Mouse (Mus musculus) neural tube, embryonic 11.5 days (tissue): ENCODE measurements around the gene Rnf144b. TPM values are rescaled to one million over a fixed set of nuclear protein-coding genes. Genes with fewer than 3 reads are reported as not detected.

Experiments
- ATAC-seq: fragments of 200-750 bp; cut with Nextera tagmentation; 2 replicates; pipeline ENCODE4 v1.8.0; 2017; ENCODE audit warnings: moderate number of reproducible peaks, mild to moderate bottlenecking, moderate TSS enrichment, moderate library complexity; ENCODE audit not compliant: insufficient read depth, low FRiP score, low TSS enrichment
- DNase-seq: peaks from one replicate; pipeline ENCODE4 v3.0.0-alpha.2; 2015; ENCODE audit warnings: low spot score
- H3K27ac ChIP-seq: fragments of 300-500 bp; sonication (generic); 2 replicates; pipeline ENCODE4 v1.5.1; 2014; ENCODE audit warnings: low read depth, mild to moderate bottlenecking, low read length
- H3K27me3 ChIP-seq: fragments of 300-500 bp; sonication (generic); 2 replicates; pipeline ENCODE4 v1.6.1; 2014; ENCODE audit warnings: mild to moderate bottlenecking, low read length, mixed read lengths; ENCODE audit not compliant: control insufficient read depth, insufficient read depth
- H3K36me3 ChIP-seq: fragments of 300-500 bp; sonication (generic); 2 replicates; pipeline ENCODE4 v1.6.1; 2014; ENCODE audit warnings: mild to moderate bottlenecking, low read length, moderate library complexity, mixed read lengths; ENCODE audit not compliant: control insufficient read depth, insufficient read depth
- H3K4me1 ChIP-seq: fragments of 300-500 bp; sonication (generic); 2 replicates; pipeline ENCODE4 v1.6.1; 2014; ENCODE audit warnings: low read length, mixed read lengths; ENCODE audit not compliant: control insufficient read depth, insufficient read depth
- H3K4me2 ChIP-seq: fragments of 300-500 bp; sonication (generic); 2 replicates; pipeline ENCODE4 v1.6.1; 2014; ENCODE audit warnings: low read depth, mild to moderate bottlenecking, moderate library complexity
- H3K4me3 ChIP-seq: fragments of 300-500 bp; sonication (generic); 2 replicates; pipeline ENCODE4 v1.5.1; 2014; ENCODE audit warnings: low read depth, low read length
- H3K9ac ChIP-seq: fragments of 300-500 bp; sonication (generic); 2 replicates; pipeline ENCODE4 v1.6.1; 2014; ENCODE audit warnings: mild to moderate bottlenecking, low read length
- H3K9me3 ChIP-seq: fragments of 300-500 bp; sonication (generic); 2 replicates; pipeline ENCODE4 v1.6.1; 2016; ENCODE audit warnings: low read length; ENCODE audit not compliant: control insufficient read depth
- WGBS: fragments of 180-500 bp; shearing (Covaris S2); extraction: QIAGEN DNeasy Blood & Tissue Kit; methylation state at CpG from one replicate; pipeline ENCODE4 v1.1.7; 2014; 5-methylcytosine and 5-hydroxymethylcytosine counted together
- polyA plus RNA-seq: library from polyadenylated mRNA; unstranded; fragments of >200 nt; fragmentation: Nextera tagmentation; extraction: Ambion mirVana; gene quantifications from 2 replicates; pipeline ENCODE4 v1.2.1, GENCODE M21; 2014

The Rnf144b gene
- polyA plus RNA-seq, 1 experiment from 2014 or later: 2.4 TPM

GRCm38 (mm10) chr13:47172891-47173290, 50.4 kb downstream of the Rnf144b start:
- no peaks in the 10 kb centered on the region for H3K9me3 ChIP-seq
- 83% methylated on average over 10 of the region's 10 CpGs for WGBS

GRCm38 (mm10) chr13:47178182-47178581, 55.7 kb downstream of the Rnf144b start:
- H3K27ac ChIP-seq: no peak overlapping the region
- H3K36me3 ChIP-seq: no peaks in the 10 kb centered on the region
- no peak overlapping the region for H3K9ac ChIP-seq

More at GRCm38 (mm10) chr13:47172891-47173290, 50.4 kb downstream of the Rnf144b start:
- Histone ChIP-seq H3K36me3 (no peaks in the 10 kb centered on the region), H3K4me3 (no peak overlapping the region), H3K27me3 (no peaks in the 10 kb centered on the region), H3K27ac (no peak overlapping the region), H3K4me1 (no peaks in the 10 kb centered on the region), H3K9ac (no peak overlapping the region), H3K4me2 (no peak overlapping the region)
- DNase-seq (no peak), ATAC-seq (no peak)

DNA sequence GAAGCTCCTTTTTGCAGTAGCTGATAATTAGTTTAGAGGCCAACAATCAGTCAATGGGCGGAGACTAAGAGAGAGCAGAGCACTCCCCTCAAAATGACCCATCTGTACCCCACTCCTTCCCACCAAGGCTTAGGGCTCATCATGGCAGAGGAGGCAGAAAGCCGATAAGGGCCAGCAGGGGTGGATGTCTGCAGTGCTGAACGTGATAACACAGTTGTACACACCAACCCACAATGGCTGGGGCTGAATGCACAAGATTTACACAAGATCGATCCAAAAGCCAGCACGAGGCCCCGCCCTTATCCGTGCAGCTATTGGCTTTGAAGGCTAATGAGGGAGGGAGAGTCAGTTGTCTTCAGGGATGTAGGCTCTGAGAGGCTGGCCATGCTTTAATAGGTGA, 58.3 kb downstream of the Rnf144b start:
- DNase-seq: no peak
- no peaks in the 10 kb centered on the region for H3K36me3 ChIP-seq
- no peaks in the 10 kb centered on the region for H3K4me1 ChIP-seq
- no peak overlapping the region for H3K9ac ChIP-seq
- ATAC-seq: no peak
- H3K4me3 ChIP-seq: no peak overlapping the region
- H3K9me3 ChIP-seq: no peaks in the 10 kb centered on the region
- no peak overlapping the region for H3K27ac ChIP-seq
- 88% methylated on average over 7 of the region's 7 CpGs for WGBS
- H3K27me3 ChIP-seq: no peaks in the 10 kb centered on the region
- H3K4me2 ChIP-seq: no peak overlapping the region

More at GRCm38 (mm10) chr13:47178182-47178581, 55.7 kb downstream of the Rnf144b start:
- no peaks in the 10 kb centered on the region for H3K9me3 ChIP-seq
- 85% methylated on average over 8 of the region's 8 CpGs for WGBS
- H3K4me3 ChIP-seq: no peak overlapping the region
- no peak overlapping the region for H3K4me2 ChIP-seq
- ATAC-seq: no peak
- no peaks in the 10 kb centered on the region for H3K27me3 ChIP-seq
- DNase-seq: no peak
- H3K4me1 ChIP-seq: no peaks in the 10 kb centered on the region

GRCm38 (mm10) chr13:47182366-47182765, 59.9 kb downstream of the Rnf144b start:
- Histone ChIP-seq H3K9ac (no peak overlapping the region), H3K4me1 (no peaks in the 10 kb centered on the region), H3K4me3 (no peak overlapping the region), H3K9me3 (no peaks in the 10 kb centered on the region), H3K27ac (no peak overlapping the region), H3K4me2 (no peak overlapping the region), H3K36me3 (no peaks in the 10 kb centered on the region), H3K27me3 (no peaks in the 10 kb centered on the region)
- no peak for ATAC-seq
- no peak for DNase-seq
- WGBS: 83% methylated on average over 5 of the region's 5 CpGs

DNA sequence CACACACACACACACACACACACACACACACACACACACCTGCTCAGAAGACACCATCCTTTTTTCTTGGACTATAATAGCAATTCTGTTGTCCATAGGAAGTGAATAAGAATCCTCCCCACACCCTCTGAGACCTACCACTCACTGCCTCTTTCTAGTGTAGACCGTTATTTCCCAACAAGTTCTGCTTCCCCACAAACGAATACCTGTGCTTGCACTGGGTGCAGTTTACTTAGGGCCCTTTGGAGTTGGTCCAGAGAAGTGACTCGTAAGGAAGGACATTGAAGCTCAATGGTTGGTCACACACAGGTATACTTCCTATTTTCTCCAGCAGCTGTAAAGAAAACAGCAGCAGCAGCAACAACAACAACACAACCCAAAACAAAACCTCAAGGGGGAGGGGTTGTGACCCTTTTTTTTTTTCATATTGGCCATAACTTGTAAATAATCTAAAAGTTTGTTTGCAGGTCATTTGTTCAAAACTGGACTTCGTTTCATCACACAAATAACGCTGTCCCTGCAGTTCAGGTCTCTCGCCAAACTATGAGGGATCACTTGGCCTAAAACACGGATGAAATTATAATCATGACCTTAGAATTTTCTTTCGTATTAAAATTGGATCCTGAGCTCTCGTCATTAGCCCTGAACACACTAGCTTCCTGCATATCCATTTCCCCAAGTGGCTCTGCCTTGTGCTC, 60.7 kb downstream of the Rnf144b start:
- Histone ChIP-seq H3K4me1 (no peaks in the 10 kb centered on the region), H3K9ac (no peak overlapping the region), H3K27ac (no peak overlapping the region), H3K4me3 (no peak overlapping the region), H3K27me3 (no peaks in the 10 kb centered on the region), H3K4me2 (no peak overlapping the region), H3K36me3 (no peaks in the 10 kb centered on the region), H3K9me3 (no peaks in the 10 kb centered on the region)
- 91% methylated on average over 9 of the region's 9 CpGs for WGBS
- ATAC-seq: no peak
- DNase-seq: no peak

- ATAC-seq (no peak), DNase-seq (no peak)
- Histone ChIP-seq H3K9ac (no peak overlapping the region), H3K27ac (no peak overlapping the region), H3K36me3 (no peaks in the 10 kb centered on the region), H3K4me2 (no peak overlapping the region), H3K4me1 (peaks cover 2% of the 10 kb centered on the region; the same call in 1 of the 2 replicates), H3K27me3 (no peaks in the 10 kb centered on the region), H3K4me3 (no peak overlapping the region), H3K9me3 (no peaks in the 10 kb centered on the region)
- WGBS: 76% methylated on average over 9 of the region's 9 CpGs
Observed at GRCm38 (mm10) chr13:47183771-47184170, 61.3 kb downstream of the Rnf144b start.

DNA sequence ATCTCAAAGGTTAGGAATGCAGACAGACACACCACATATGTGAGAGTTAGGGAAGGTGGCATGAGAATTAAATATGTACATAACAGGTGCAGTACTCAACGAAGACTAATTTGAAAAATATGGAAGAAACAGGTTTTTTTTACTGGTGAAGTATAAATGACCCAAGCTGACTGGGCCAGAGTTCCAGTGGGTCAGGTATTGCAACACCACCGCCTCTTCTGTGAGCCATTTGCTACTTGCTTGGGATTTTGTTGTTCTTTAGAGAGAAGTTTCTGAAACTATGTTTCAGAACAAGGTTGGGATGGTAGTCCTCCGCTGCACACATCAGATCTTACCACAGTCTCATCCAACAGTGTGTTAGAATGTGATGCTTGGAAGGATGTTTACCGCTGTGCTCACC, 65.4 kb downstream of the Rnf144b start:
- 81% methylated on average over 4 of the region's 4 CpGs for WGBS
- DNase-seq (no peak), ATAC-seq (no peak)

GRCm38 (mm10) chr13:47189971-47190370, 67.5 kb downstream of the Rnf144b start:
- WGBS: 89% methylated on average over 7 of the region's 7 CpGs
- Histone ChIP-seq H3K4me1 (peaks cover 8% of the 10 kb centered on the region), H3K27ac (no peak overlapping the region), H3K36me3 (no peaks in the 10 kb centered on the region), H3K9ac (no peak overlapping the region), H3K27me3 (peaks cover 7% of the 10 kb centered on the region; the same call in 1 of the 2 replicates), H3K4me3 (no peak overlapping the region), H3K9me3 (no peaks in the 10 kb centered on the region), H3K4me2 (no peak overlapping the region)
- no peak for ATAC-seq
- DNase-seq: no peak

More for the DNA sequence above, 65.4 kb downstream of the Rnf144b start:
- Histone ChIP-seq H3K9ac (no peak overlapping the region), H3K36me3 (no peaks in the 10 kb centered on the region), H3K9me3 (no peaks in the 10 kb centered on the region), H3K4me1 (peaks cover 2% of the 10 kb centered on the region; the same call in 1 of the 2 replicates), H3K27me3 (no peaks in the 10 kb centered on the region), H3K4me3 (no peak overlapping the region), H3K27ac (no peak overlapping the region), H3K4me2 (no peak overlapping the region)

GRCm38 (mm10) chr13:47192200-47192599, 69.7 kb downstream of the Rnf144b start:
- WGBS: 90% methylated on average over 2 of the region's 2 CpGs
- H3K27ac ChIP-seq: no peak overlapping the region
- no peaks in the 10 kb centered on the region for H3K9me3 ChIP-seq
- no peak for DNase-seq
- H3K27me3 ChIP-seq: peaks cover 7% of the 10 kb centered on the region; the same call in 1 of the 2 replicates
- no peak for ATAC-seq
- H3K9ac ChIP-seq: no peak overlapping the region
- H3K4me2 ChIP-seq: no peak overlapping the region
- H3K4me3 ChIP-seq: no peak overlapping the region
- H3K4me1 ChIP-seq: peaks cover 8% of the 10 kb centered on the region
- no peaks in the 10 kb centered on the region for H3K36me3 ChIP-seq
